Mouse (Mus musculus) kidney, embryonic 14.5 days (tissue): ENCODE data around the gene Fam19a3. TPM values are rescaled to one million over a fixed set of nuclear protein-coding genes. Genes with fewer than 3 reads are reported as not detected.

ENCODE experiments used
- ATAC-seq: fragments of 200-750 bp; cut with Nextera tagmentation; 2 replicates; pipeline ENCODE4 v1.8.0; 2017; ENCODE audit warnings: moderate number of reproducible peaks, mild to moderate bottlenecking, moderate TSS enrichment, moderate library complexity; ENCODE audit not compliant: low FRiP score, low TSS enrichment
- H3K27ac ChIP-seq: fragments of 300-500 bp; sonication (generic); 2 replicates; pipeline ENCODE4 v1.5.1; 2014; ENCODE audit warnings: low read depth, mild to moderate bottlenecking, low read length, moderate library complexity, mixed read lengths
- H3K27me3 ChIP-seq: fragments of 300-500 bp; sonication (generic); 2 replicates; pipeline ENCODE4 v1.6.1; 2014; ENCODE audit warnings: mild to moderate bottlenecking, low read length; ENCODE audit not compliant: control insufficient read depth, insufficient read depth
- H3K36me3 ChIP-seq: fragments of 300-500 bp; sonication (generic); 2 replicates; pipeline ENCODE4 v1.6.1; 2014; ENCODE audit warnings: low read length, mixed read lengths; ENCODE audit not compliant: control insufficient read depth, insufficient read depth
- H3K4me1 ChIP-seq: fragments of 300-500 bp; sonication (generic); 2 replicates; pipeline ENCODE4 v1.6.1; 2014; ENCODE audit warnings: low read length, mixed read lengths; ENCODE audit not compliant: control insufficient read depth, insufficient read depth
- H3K4me2 ChIP-seq: fragments of 300-500 bp; sonication (generic); replicated peaks from 2 replicates; pipeline ENCODE4 v1.6.1; 2014; ENCODE audit warnings: low read depth, mild to moderate bottlenecking, low read length
- H3K4me3 ChIP-seq: fragments of 300-500 bp; sonication (generic); 2 replicates; pipeline ENCODE4 v1.5.1; 2014; ENCODE audit warnings: mild to moderate bottlenecking, low read length
- H3K9ac ChIP-seq: fragments of 300-500 bp; sonication (generic); 2 replicates; pipeline ENCODE4 v1.6.1; 2014; ENCODE audit warnings: low read depth, mild to moderate bottlenecking, low read length, moderate library complexity
- H3K9me3 ChIP-seq: fragments of 300-500 bp; sonication (generic); 2 replicates; pipeline ENCODE4 v1.6.1; 2016; ENCODE audit warnings: low read length; ENCODE audit not compliant: control insufficient read depth
- WGBS: fragments of 180-500 bp; shearing (Covaris S2); extraction: QIAGEN DNeasy Blood & Tissue Kit; methylation state at CpG from one replicate; pipeline ENCODE4 v1.1.7; 2014; 5-methylcytosine and 5-hydroxymethylcytosine counted together
- polyA plus RNA-seq: library from polyadenylated mRNA; unstranded; fragments of >200 nt; fragmentation: Nextera tagmentation; extraction: Ambion mirVana; gene quantifications from 2 replicates; pipeline ENCODE4 v1.2.1, GENCODE M21; 2014

Gene Fam19a3
- polyA plus RNA-seq: 0.09 and 0.24 TPM in 2 replicates

DNA sequence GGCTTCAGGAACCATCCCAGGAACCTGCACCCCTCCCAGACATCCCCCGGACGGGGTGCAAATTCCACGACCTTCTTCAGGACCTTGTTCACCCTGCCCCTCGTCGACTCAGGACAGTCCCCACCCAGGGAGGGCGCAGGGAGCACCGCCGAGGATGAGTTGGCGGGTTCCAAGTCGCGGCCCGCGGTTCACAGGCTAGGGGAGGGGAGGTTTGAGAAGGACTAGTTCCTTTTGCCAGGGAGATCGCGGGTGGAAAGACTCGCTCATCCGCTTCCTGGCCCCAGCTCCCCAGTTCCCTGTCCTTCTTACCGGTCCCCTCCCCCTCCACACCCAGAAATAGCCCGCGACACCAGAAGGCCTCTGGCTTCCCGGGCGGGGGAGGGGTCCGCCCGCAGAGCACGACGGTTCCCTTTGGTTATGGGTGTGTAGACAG, at the start of gene Fam19a3:
Gene Fam19a3 (minus strand): TSS at position 370 of the 433 bp plus-strand sequence.
- Histone ChIP-seq H3K36me3 (no peaks in the 10 kb centered on the region), H3K9ac (peak within 1 kb of the TSS; percentile 64), H3K27me3 (peaks cover 45% of the 10 kb centered on the region), H3K4me1 (peaks cover 10% of the 10 kb centered on the region; the same call in 1 of the 2 replicates), H3K27ac (no peak within 1 kb of the TSS), H3K4me2 (peak within 1 kb of the TSS; percentile 98), H3K4me3 (peak within 1 kb of the TSS; percentile 54), H3K9me3 (no peaks in the 10 kb centered on the region)
- 2% methylated on average over 24 of the region's 26 CpGs for WGBS
- no peak for ATAC-seq

DNA sequence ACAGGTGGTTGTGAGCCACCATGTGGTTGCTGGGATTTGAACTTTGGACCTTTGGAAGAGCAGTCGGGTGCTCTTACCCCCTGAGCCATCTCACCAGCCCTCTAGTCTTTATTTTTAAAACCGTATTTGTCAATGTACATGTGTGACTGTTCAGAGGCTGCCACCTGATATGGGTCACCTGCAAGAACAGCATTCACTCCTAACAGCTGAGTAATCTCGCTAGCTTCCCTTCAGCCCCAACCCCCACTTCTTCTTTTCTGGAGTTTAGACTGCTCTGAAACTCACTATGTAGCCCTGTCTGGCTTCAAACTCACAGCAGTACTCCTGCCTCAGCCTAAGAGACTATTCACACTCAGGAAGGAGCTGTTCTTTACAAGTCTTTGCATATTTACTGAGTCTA, 40.8 kb upstream of the Fam19a3 start:
- Histone ChIP-seq H3K4me2 (no peak overlapping the region), H3K4me1 (peaks cover 9% of the 10 kb centered on the region; the same call in 1 of the 2 replicates), H3K27me3 (no peaks in the 10 kb centered on the region), H3K9ac (no peak overlapping the region), H3K36me3 (peaks cover 32% of the 10 kb centered on the region), H3K4me3 (no peak overlapping the region), H3K27ac (no peak overlapping the region), H3K9me3 (no peaks in the 10 kb centered on the region)
- WGBS: 83% methylated on average over 3 of the region's 3 CpGs
- ATAC-seq: no peak

- Histone ChIP-seq H3K36me3 (peaks cover 15% of the 10 kb centered on the region), H3K27ac (no peak overlapping the region), H3K4me2 (no peak overlapping the region), H3K27me3 (no peaks in the 10 kb centered on the region), H3K4me3 (no peak overlapping the region), H3K9ac (no peak overlapping the region), H3K4me1 (peaks cover 13% of the 10 kb centered on the region), H3K9me3 (no peaks in the 10 kb centered on the region)
- ATAC-seq: no peak
- 51% methylated on average over 1 of the region's 1 CpGs for WGBS
These were observed 38.8 kb upstream of the Fam19a3 start for GRCm38 (mm10) chr3:104820426-104820825.

DNA sequence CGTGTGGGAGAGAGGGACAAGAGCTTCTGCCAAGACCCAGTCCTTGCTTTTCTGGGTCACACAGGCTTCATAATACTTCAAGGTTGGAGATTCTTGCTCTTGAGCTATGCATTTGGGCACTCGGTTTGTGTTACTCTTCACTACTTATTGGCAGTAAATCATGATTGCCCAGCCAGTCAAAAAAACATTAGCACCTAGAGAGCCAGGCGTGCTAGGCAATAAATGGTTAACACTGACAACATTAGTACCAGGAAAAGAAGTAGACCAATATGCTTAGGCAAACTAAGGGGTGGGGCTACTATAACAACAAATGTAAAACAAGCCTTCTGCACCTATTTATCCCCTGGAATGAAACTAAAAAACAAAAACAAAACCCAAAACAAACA, 37.1 kb upstream of the Fam19a3 start:
- Histone ChIP-seq H3K27me3 (no peaks in the 10 kb centered on the region), H3K4me1 (peaks cover 13% of the 10 kb centered on the region), H3K4me2 (peak overlapping the region; percentile 53), H3K9ac (peak overlapping the region; percentile 85; the same call in 1 of the 2 replicates), H3K27ac (peak overlapping the region; percentile 97), H3K9me3 (no peaks in the 10 kb centered on the region), H3K4me3 (peak overlapping the region; percentile 53), H3K36me3 (peaks cover 10% of the 10 kb centered on the region)
- 1% methylated on average over 3 of the region's 3 CpGs for WGBS
- no peak for ATAC-seq

- ATAC-seq: peak; percentile 95
- Histone ChIP-seq H3K9me3 (no peaks in the 10 kb centered on the region), H3K36me3 (peaks cover 10% of the 10 kb centered on the region), H3K9ac (peak within 1 kb of the TSS; percentile 85), H3K4me2 (peak within 1 kb of the TSS; percentile 53), H3K4me3 (peak within 1 kb of the TSS; percentile 53), H3K27me3 (no peaks in the 10 kb centered on the region), H3K27ac (peak within 1 kb of the TSS; percentile 97), H3K4me1 (peaks cover 13% of the 10 kb centered on the region)
- WGBS: 0% methylated on average over 39 of the region's 40 CpGs
These were observed 36.5 kb upstream of the Fam19a3 start, which contains the start of gene Mov10 for GRCm38 (mm10) chr3:104817991-104818748. Gene Mov10 (minus strand): TSS chr3:104818563.

- Histone ChIP-seq H3K4me1 (peaks cover 13% of the 10 kb centered on the region), H3K27ac (peak overlapping the region; percentile 97), H3K4me2 (peak overlapping the region; percentile 53), H3K9me3 (no peaks in the 10 kb centered on the region), H3K9ac (peak overlapping the region; percentile 85), H3K27me3 (no peaks in the 10 kb centered on the region), H3K36me3 (peaks cover 10% of the 10 kb centered on the region), H3K4me3 (peak overlapping the region; percentile 53)
- peak; percentile 65 for ATAC-seq
- under 1% methylated on average over 31 of the region's 46 CpGs for WGBS
These were observed 35.9 kb upstream of the Fam19a3 start for GRCm38 (mm10) chr3:104817481-104817990.

DNA sequence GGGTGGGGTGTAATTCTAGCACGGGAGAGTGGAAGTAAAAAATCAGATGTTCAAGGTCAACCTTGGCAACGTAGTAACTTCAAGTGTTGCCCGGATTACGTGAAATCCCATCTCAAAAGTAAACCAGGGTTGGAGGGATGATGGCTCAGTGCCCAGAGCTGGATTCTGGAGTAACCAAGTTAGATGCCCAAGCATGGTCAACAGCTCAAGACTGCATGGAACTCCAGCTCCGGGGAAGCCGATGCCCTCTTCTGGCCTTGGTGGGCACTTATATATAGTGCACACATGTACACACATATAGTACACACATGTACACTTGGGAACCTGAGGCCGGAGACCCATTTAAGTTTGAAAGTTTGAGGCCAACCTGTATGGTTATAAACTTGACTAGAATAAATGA, 34.5 kb upstream of the Fam19a3 start:
- H3K9ac ChIP-seq: no peak overlapping the region
- no peak overlapping the region for H3K4me3 ChIP-seq
- H3K27ac ChIP-seq: no peak overlapping the region
- no peaks in the 10 kb centered on the region for H3K27me3 ChIP-seq
- H3K36me3 ChIP-seq: peaks cover 2% of the 10 kb centered on the region
- H3K4me1 ChIP-seq: peaks cover 16% of the 10 kb centered on the region
- 95% methylated on average over 7 of the region's 7 CpGs for WGBS
- H3K4me2 ChIP-seq: no peak overlapping the region
- H3K9me3 ChIP-seq: no peaks in the 10 kb centered on the region
- ATAC-seq: no peak

DNA sequence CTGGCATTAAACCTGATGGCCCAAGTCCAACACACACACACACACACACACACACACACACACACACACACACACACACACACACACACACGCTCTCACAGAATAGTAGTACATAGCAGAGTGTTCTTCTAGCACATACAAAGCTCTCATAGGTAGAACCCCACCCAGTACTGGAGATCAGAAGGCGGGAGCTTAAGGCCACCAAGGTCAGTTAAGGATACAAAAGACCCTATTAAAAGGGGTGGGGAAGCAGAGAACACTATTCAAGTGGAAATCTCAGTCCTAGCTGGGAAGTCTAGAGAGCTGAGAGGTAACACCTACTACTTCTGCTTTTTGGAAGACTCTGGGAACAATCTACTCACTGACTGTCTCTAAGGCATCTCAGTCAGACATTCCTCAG, 33.7 kb upstream of the Fam19a3 start:
- no peak overlapping the region for H3K27ac ChIP-seq
- 88% methylated on average over 2 of the region's 2 CpGs for WGBS
- no peak overlapping the region for H3K4me3 ChIP-seq
- ATAC-seq: no peak
- H3K27me3 ChIP-seq: no peaks in the 10 kb centered on the region
- no peaks in the 10 kb centered on the region; the same call in 1 of the 2 replicates for H3K36me3 ChIP-seq
- no peak overlapping the region for H3K9ac ChIP-seq
- no peaks in the 10 kb centered on the region for H3K9me3 ChIP-seq
- no peak overlapping the region for H3K4me2 ChIP-seq
- H3K4me1 ChIP-seq: peaks cover 16% of the 10 kb centered on the region

DNA sequence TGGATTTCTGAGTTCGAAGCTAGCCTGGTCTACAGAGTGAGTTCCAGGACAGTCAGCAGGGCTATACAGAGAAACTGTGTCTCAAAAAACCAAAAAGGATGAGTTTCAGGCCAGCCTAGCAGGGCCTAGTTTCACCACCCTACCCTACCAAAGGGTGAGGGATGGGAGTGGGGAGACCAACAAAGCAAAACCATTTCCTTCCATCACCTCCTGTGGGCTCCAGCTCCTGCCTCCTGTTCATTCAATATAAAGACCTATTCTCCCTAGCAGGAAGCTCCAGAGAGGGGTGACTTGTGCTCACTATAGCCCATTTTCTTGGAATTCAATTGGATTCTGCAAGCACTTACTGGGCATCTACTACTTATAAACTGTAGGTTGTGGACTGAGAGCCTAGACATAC, 33.1 kb upstream of the Fam19a3 start:
- H3K9ac ChIP-seq: no peak overlapping the region
- H3K27me3 ChIP-seq: no peaks in the 10 kb centered on the region
- peaks cover 16% of the 10 kb centered on the region for H3K4me1 ChIP-seq
- no peak overlapping the region for H3K27ac ChIP-seq
- H3K4me2 ChIP-seq: no peak overlapping the region
- no peaks in the 10 kb centered on the region for H3K9me3 ChIP-seq
- no peak for ATAC-seq
- WGBS: 94% methylated on average over 1 of the region's 1 CpGs
- H3K36me3 ChIP-seq: no peaks in the 10 kb centered on the region; the same call in 1 of the 2 replicates
- no peak overlapping the region for H3K4me3 ChIP-seq
